Mouse (Mus musculus): ENCODE data around the gene Tpk1.

- TF ChIP-seq CTCF (IDR thresholded peaks at IDR 0.05; ENCODE audit: low read depth) (no peak), EP300 (IDR thresholded peaks at IDR 0.05; ENCODE audit: low read depth) (no peak)
Observed at GRCm38 (mm10) chr6:43382284-43382683, 283.8 kb downstream of the Tpk1 start.
